Mouse (Mus musculus) adrenal gland, postnatal 36 days (tissue): ENCODE measurements around the gene Zfp382. TPM values are rescaled to one million over a fixed set of nuclear protein-coding genes. Genes with fewer than 3 reads are reported as not detected.
"Not testable (repeated sequence)": the region's sequence is repeated elsewhere in the genome, so short reads cannot be mapped to it uniquely, and the experiment has no call there.

Experiments used
- DNase-seq, 2 experiments: peaks; one replicate each; pipeline ENCODE4 v3.0.0; 2021; ENCODE audit warnings: mixed read lengths in 1 of 2
- long read RNA-seq, 2 experiments: library from polyadenylated mRNA; stranded (forward); transcript quantifications; one replicate each; pipeline ENCODE4 v2.0.0; 2021; ENCODE audit warnings: borderline sequencing depth in 2 of 2
- total RNA-seq, 2 experiments: library from RNA; stranded (reverse); gene quantifications; 2 replicates each; pipeline ENCODE4 v1.2.3; 2021

Gene Zfp382
- 1 to 10 TPM; 4.2 to 5.5 TPM for total RNA-seq
- long read RNA-seq, experiment 1, result 0 reads
- long read RNA-seq, experiment 2, result 0 reads

GRCm38 (mm10) chr7:30121308-30122187 is at the start of gene Zfp382:
Zfp382 (plus strand) TSS chr7:30121942.
- peak; percentile 95 to 96 for DNase-seq

GRCm38 (mm10) chr7:30072146-30073028 is 49.4 kb upstream of the Zfp382 start, which contains the start of gene Zfp82:
Zfp82 (minus strand) TSS chr7:30072900.
- DNase-seq, result peak; percentile 89 to 91

GRCm38 (mm10) chr7:30086524-30086923 is 35.2 kb upstream of the Zfp382 start:
- no peak for DNase-seq

- no peak for DNase-seq
Observed at GRCm38 (mm10) chr7:30089405-30089804, 32.3 kb upstream of the Zfp382 start.

GRCm38 (mm10) chr7:30090092-30090969 is 31.4 kb upstream of the Zfp382 start, which contains the start of the genes Gm26920 and Zfp566:
Gm26920 (minus strand) TSS chr7:30090410.
Zfp566 (minus strand) TSS chr7:30090527.
- DNase-seq, result peak; percentile 97

- no peak for DNase-seq
Observed at GRCm38 (mm10) chr7:30090970-30091585, 30.7 kb upstream of the Zfp382 start.

- no peak for DNase-seq
Observed at GRCm38 (mm10) chr7:30092666-30093065, 29.1 kb upstream of the Zfp382 start.

- DNase-seq, result no peak
Observed at GRCm38 (mm10) chr7:30093918-30094415, 27.8 kb upstream of the Zfp382 start.

- DNase-seq, result peak; percentile 92
Observed at GRCm38 (mm10) chr7:30094646-30095429, 26.9 kb upstream of the Zfp382 start, which contains the start of gene Zfp260. Zfp260 (plus strand) TSS chr7:30094777.

GRCm38 (mm10) chr7:30095551-30096125 is 26.1 kb upstream of the Zfp382 start:
- no peak for DNase-seq

GRCm38 (mm10) chr7:30099297-30099696 is 22.4 kb upstream of the Zfp382 start:
- DNase-seq, result no peak

GRCm38 (mm10) chr7:30116076-30116475 is 5.7 kb upstream of the Zfp382 start:
- DNase-seq, result no peak

- DNase-seq, result not testable (repeated sequence)
Observed at GRCm38 (mm10) chr7:30117935-30118334, 3.8 kb upstream of the Zfp382 start.

GRCm38 (mm10) chr7:30122188-30122530 is 417 bp downstream of the Zfp382 start:
- no peak for DNase-seq

- DNase-seq, result no peak
Observed at GRCm38 (mm10) chr7:30129900-30130299, 8.2 kb downstream of the Zfp382 start.

- DNase-seq, result no peak
Observed at GRCm38 (mm10) chr7:30132396-30132795, 10.7 kb downstream of the Zfp382 start.

- DNase-seq, result no peak
Observed at GRCm38 (mm10) chr7:30136826-30137225, 15.1 kb downstream of the Zfp382 start.

- DNase-seq, result no peak
Observed at GRCm38 (mm10) chr7:30143170-30143554, 21.4 kb downstream of the Zfp382 start.

- DNase-seq, result peak; percentile 59 to 68
Observed at GRCm38 (mm10) chr7:30143555-30144209, 21.9 kb downstream of the Zfp382 start.
